Comparison of ENCODE assay signal across 13 mouse cellular contexts in genomic region chr10:99644981-99645380, GRCm38 (mm10).
DNase-seq lines count a peak whose midpoint lies in the region; ATAC-seq and TF ChIP-seq lines count a peak whose summit lies in the region.
"Had no signal": no experiment of that assay in that cellular context is flagged by ENCODE, and none has a peak within 500 bp of the region (broad histone marks: within the 10 kb centered on the region; RNA-seq: fewer than 3 reads in every experiment).

No protein-coding gene starts in this region.

- 54% methylated on average over 2 of the region's 2 CpGs for whole genome bisulfite sequencing in forebrain, postnatal 0 days
- WGBS in forebrain, embryonic 12.5 days, result 43% methylated on average over 2 of the region's 2 CpGs
- 51% methylated on average over 2 of the region's 2 CpGs for WGBS in liver, adult 2 months

- DNase-seq in forebrain, postnatal 0 days, result peak; percentile 29
- DNase-seq in liver, adult 2 months (ENCODE audit: extremely low read depth, low read depth, low spot score), result peak; percentile 21
- DNase-seq in liver, result no peak
- DNase-seq in ES-E14 (ENCODE audit: low read depth, low spot score), result peak; percentile 63
- peak; percentile 20 for DNase-seq in induced T-regulatory cell, adult 2 months (ENCODE audit: low read depth)
- DNase-seq in cerebellum, postnatal 36 days, result no peak
- DNase-seq in urinary bladder, postnatal 36 days (ENCODE audit: low spot score in 2 of 2), result no peak
- DNase-seq: cerebellum, adult 2 months; heart, adult 18-20 months; thymus, postnatal 14 days had no signal

- H3K27me3 ChIP-seq in forebrain, postnatal 0 days (ENCODE audit: insufficient read depth, low read length), result no peaks in the 10 kb centered on the region
- H3K27me3 ChIP-seq in forebrain, embryonic 12.5 days, result no peaks in the 10 kb centered on the region; the same call in 1 of the 2 replicates
- H3K27me3 ChIP-seq in liver, adult 2 months (ENCODE audit: control insufficient read depth, insufficient read depth, low read length), result no peaks in the 10 kb centered on the region
- H3K27me3 ChIP-seq: intestine, embryonic 15.5 days had no signal

- no peak overlapping the region for H3K4me2 ChIP-seq in forebrain, postnatal 0 days (ENCODE audit: low read depth)
- H3K4me2 ChIP-seq in forebrain, embryonic 12.5 days, result no peak overlapping the region
- H3K4me2 ChIP-seq: intestine, embryonic 15.5 days had no signal

- peak; percentile 56 for TF ChIP-seq CTCF in forebrain, postnatal 0 days (IDR thresholded peaks at IDR 0.05; ENCODE audit: low read depth)
- no peak for TF ChIP-seq CTCF in liver, adult 2 months (IDR thresholded peaks at IDR 0.05; ENCODE audit: low read depth, low read length)

- in situ Hi-C loops in ES-E14 (cut with MboI; ENCODE audit: low sequenced_read_pairs in 2 of 2, unreplicated experiment in 2 of 2), result loop anchor here (25.0 kb wide), 2 partner anchors 517 to 817 kb away; no protein-coding TSS in a partner anchor

- H3K36me3 ChIP-seq in forebrain, postnatal 0 days (ENCODE audit: insufficient read depth), result no peaks in the 10 kb centered on the region
- no peaks in the 10 kb centered on the region for H3K36me3 ChIP-seq in forebrain, embryonic 12.5 days (replicated peaks)
- H3K36me3 ChIP-seq in liver, adult 2 months (ENCODE audit: control insufficient read depth, insufficient read depth, low read length), result no peaks in the 10 kb centered on the region
- no peaks in the 10 kb centered on the region for H3K36me3 ChIP-seq in ES-E14 (ENCODE audit: control insufficient read depth, insufficient read depth, low read length, poor library complexity, severe bottlenecking)
- H3K36me3 ChIP-seq: intestine, embryonic 15.5 days; midbrain, embryonic 10.5 days had no signal

- H3K4me3 ChIP-seq in forebrain, postnatal 0 days (ENCODE audit: low read depth, low read length), result no peak overlapping the region
- no peak overlapping the region for H3K4me3 ChIP-seq in forebrain, embryonic 12.5 days (replicated peaks)
- no peak overlapping the region for H3K4me3 ChIP-seq in liver, adult 2 months (ENCODE audit: insufficient read depth, low read depth, low read length)
- no peak overlapping the region for H3K4me3 ChIP-seq in ES-E14 (ENCODE audit: insufficient read depth in 1 of 2, low read depth in 1 of 2, low read length in 2 of 2, poor library complexity in 1 of 2, severe bottlenecking in 1 of 2)
- H3K4me3 ChIP-seq: intestine, embryonic 15.5 days; midbrain, embryonic 10.5 days had no signal

- H3K9ac ChIP-seq in forebrain, postnatal 0 days, result no peak overlapping the region
- H3K9ac ChIP-seq in forebrain, embryonic 12.5 days, result no peak overlapping the region
- no peak overlapping the region for H3K9ac ChIP-seq in liver, adult 2 months (ENCODE audit: low read depth, low read length)
- no peak overlapping the region for H3K9ac ChIP-seq in ES-E14 (ENCODE audit: insufficient read depth, low read depth, low read length, poor library complexity, severe bottlenecking)
- H3K9ac ChIP-seq: intestine, embryonic 15.5 days had no signal

- no peaks in the 10 kb centered on the region for H3K4me1 ChIP-seq in forebrain, postnatal 0 days (ENCODE audit: insufficient read depth)
- no peaks in the 10 kb centered on the region for H3K4me1 ChIP-seq in forebrain, embryonic 12.5 days
- H3K4me1 ChIP-seq in liver, adult 2 months (ENCODE audit: control insufficient read depth, insufficient read depth, low read length), result no peaks in the 10 kb centered on the region
- no peaks in the 10 kb centered on the region for H3K4me1 ChIP-seq in ES-E14 (ENCODE audit: control insufficient read depth in 2 of 2, insufficient read depth in 2 of 2, low read length in 2 of 2, poor library complexity in 1 of 2)
- H3K4me1 ChIP-seq: intestine, embryonic 15.5 days; midbrain, embryonic 10.5 days had no signal

- no peak overlapping the region for H3K27ac ChIP-seq in forebrain, postnatal 0 days (ENCODE audit: low read depth, low read length)
- no peak overlapping the region for H3K27ac ChIP-seq in forebrain, embryonic 12.5 days
- H3K27ac ChIP-seq in liver, adult 2 months (replicated peaks; ENCODE audit: insufficient read depth, low read depth, low read length), result no peak overlapping the region
- H3K27ac ChIP-seq in ES-E14 (ENCODE audit: insufficient read depth, low read depth, low read length, poor library complexity, severe bottlenecking), result no peak overlapping the region
- H3K27ac ChIP-seq: intestine, embryonic 15.5 days; midbrain, embryonic 10.5 days had no signal

- no peak for ATAC-seq in forebrain, postnatal 0 days
- ATAC-seq in forebrain, embryonic 12.5 days (ENCODE audit: low FRiP score), result no peak
- ATAC-seq: intestine, embryonic 15.5 days had no signal

- no peaks in the 10 kb centered on the region for H3K79me2 ChIP-seq in liver, adult 2 months (ENCODE audit: control insufficient read depth, insufficient read depth, low read length)

- no peaks in the 10 kb centered on the region for H3K9me3 ChIP-seq in forebrain, postnatal 0 days (ENCODE audit: low read length)
- H3K9me3 ChIP-seq in forebrain, embryonic 12.5 days, result no peaks in the 10 kb centered on the region
- no peaks in the 10 kb centered on the region for H3K9me3 ChIP-seq in ES-E14 (ENCODE audit: control insufficient read depth, insufficient read depth, low read depth, low read length)
- H3K9me3 ChIP-seq: intestine, embryonic 15.5 days; midbrain, embryonic 10.5 days had no signal

- TF ChIP-seq POLR2A in liver, adult 2 months (IDR thresholded peaks at IDR 0.05; ENCODE audit: extremely low read depth, insufficient read depth, low read length), result no peak

TF ChIP-seq in ES-E14, 5 proteins besides CTCF, POLR2A, EP300 and RAD21:
- no peak for TF ChIP-seq MAFK (IDR thresholded peaks at IDR 0.05; ENCODE audit: insufficient read depth, low read depth, low read length)
- peak; percentile 55 for TF ChIP-seq ZC3H11A (IDR thresholded peaks at IDR 0.05; ENCODE audit: borderline replicate concordance, low read depth, low read length)
- no peak for TF ChIP-seq CHD2 (IDR thresholded peaks at IDR 0.05; ENCODE audit: low read depth, low read length)
- TF ChIP-seq HCFC1 (IDR thresholded peaks at IDR 0.05; ENCODE audit: borderline replicate concordance, insufficient read depth, low read length), result no peak
- TF ChIP-seq ZNF384 (IDR thresholded peaks at IDR 0.05; ENCODE audit: low read depth, low read length), result no peak

Comparison
In these comparisons a context has a peak if more than half of its experiments do, and no peak if none do; other contexts are left out.
1. DNase-seq: peak in forebrain, postnatal 0 days (single experiment), liver, adult 2 months (single experiment), ES-E14 (single experiment) and induced T-regulatory cell, adult 2 months (single experiment); none in liver (single experiment), cerebellum, postnatal 36 days (0 of 2) and urinary bladder, postnatal 36 days (0 of 2).